Mouse (Mus musculus) heart, embryonic 14.5 days (tissue): Measurements from ENCODE around the gene Olfm2. TPM values are rescaled to one million over a fixed set of nuclear protein-coding genes. Genes with fewer than 3 reads are reported as not detected.

Source experiments
- ATAC-seq: fragments of 200-750 bp; cut with Nextera tagmentation; 2 replicates; pipeline ENCODE4 v1.8.0; 2017; ENCODE audit warnings: low read depth, moderate TSS enrichment; ENCODE audit not compliant: insufficient number of reproducible peaks, insufficient read depth, low FRiP score
- H3K27ac ChIP-seq, 2 experiments: fragments of 200-500 bp in 1 of 2; fragments of 300-500 bp in 1 of 2; sonication (generic) in 1 of 2; replicated peaks in 1 of 2; 2 replicates each; pipeline ENCODE4 v1.5.1; 2012 to 2014; ENCODE audit warnings: low read depth in 2 of 2, low read length in 2 of 2, control low read depth in 1 of 2, mild to moderate bottlenecking in 1 of 2, mixed read lengths in 1 of 2; ENCODE audit not compliant: control insufficient read depth in 1 of 2, insufficient read depth in 1 of 2
- H3K27me3 ChIP-seq: fragments of 300-500 bp; sonication (generic); 2 replicates; pipeline ENCODE4 v1.6.1; 2014; ENCODE audit warnings: mild to moderate bottlenecking, low read length, control low read depth; ENCODE audit not compliant: control insufficient read depth, insufficient read depth
- H3K36me3 ChIP-seq: fragments of 300-500 bp; sonication (generic); 2 replicates; pipeline ENCODE4 v1.6.1; 2014; ENCODE audit warnings: mild to moderate bottlenecking, control low read depth, low read length, mixed read lengths; ENCODE audit not compliant: control insufficient read depth, insufficient read depth
- H3K4me1 ChIP-seq, 2 experiments: fragments of 200-500 bp in 1 of 2; fragments of 300-500 bp in 1 of 2; sonication (generic) in 1 of 2; 2 replicates each; pipeline ENCODE4 v1.6.1; 2012 to 2014; ENCODE audit warnings: low read length in 2 of 2, control low read depth in 1 of 2, mixed read lengths in 1 of 2; ENCODE audit not compliant: control insufficient read depth in 2 of 2, insufficient read depth in 2 of 2
- H3K4me2 ChIP-seq: fragments of 300-500 bp; sonication (generic); 2 replicates; pipeline ENCODE4 v1.6.1; 2014; ENCODE audit warnings: mild to moderate bottlenecking, low read length
- H3K4me3 ChIP-seq, 2 experiments: fragments of 200-500 bp in 1 of 2; fragments of 300-500 bp in 1 of 2; sonication (generic) in 1 of 2; 2 replicates each; pipeline ENCODE4 v1.5.1; 2012 to 2014; ENCODE audit warnings: low read length in 2 of 2, mild to moderate bottlenecking in 2 of 2, control low read depth in 1 of 2, low read depth in 1 of 2, moderate library complexity in 1 of 2; ENCODE audit not compliant: control insufficient read depth in 1 of 2, insufficient read depth in 1 of 2
- H3K9ac ChIP-seq: fragments of 300-500 bp; sonication (generic); 2 replicates; pipeline ENCODE4 v1.6.1; 2014; ENCODE audit warnings: mild to moderate bottlenecking, low read length
- H3K9me3 ChIP-seq: fragments of 300-500 bp; sonication (generic); 2 replicates; pipeline ENCODE4 v1.6.1; 2016; ENCODE audit warnings: low read length, control low read depth; ENCODE audit not compliant: control insufficient read depth
- WGBS: fragments of 180-500 bp; shearing (Covaris S2); extraction: QIAGEN DNeasy Blood & Tissue Kit; methylation state at CpG from one replicate; pipeline ENCODE4 v1.1.7; 2014; 5-methylcytosine and 5-hydroxymethylcytosine counted together
- polyA plus RNA-seq: library from polyadenylated mRNA; unstranded; fragments of >200 nt; fragmentation: Nextera tagmentation; extraction: Ambion mirVana; gene quantifications from 2 replicates; pipeline ENCODE4 v1.2.1, GENCODE M21; 2014

The Olfm2 gene
- 0.42 and 1.3 TPM in 2 replicates for polyA plus RNA-seq

DNA sequence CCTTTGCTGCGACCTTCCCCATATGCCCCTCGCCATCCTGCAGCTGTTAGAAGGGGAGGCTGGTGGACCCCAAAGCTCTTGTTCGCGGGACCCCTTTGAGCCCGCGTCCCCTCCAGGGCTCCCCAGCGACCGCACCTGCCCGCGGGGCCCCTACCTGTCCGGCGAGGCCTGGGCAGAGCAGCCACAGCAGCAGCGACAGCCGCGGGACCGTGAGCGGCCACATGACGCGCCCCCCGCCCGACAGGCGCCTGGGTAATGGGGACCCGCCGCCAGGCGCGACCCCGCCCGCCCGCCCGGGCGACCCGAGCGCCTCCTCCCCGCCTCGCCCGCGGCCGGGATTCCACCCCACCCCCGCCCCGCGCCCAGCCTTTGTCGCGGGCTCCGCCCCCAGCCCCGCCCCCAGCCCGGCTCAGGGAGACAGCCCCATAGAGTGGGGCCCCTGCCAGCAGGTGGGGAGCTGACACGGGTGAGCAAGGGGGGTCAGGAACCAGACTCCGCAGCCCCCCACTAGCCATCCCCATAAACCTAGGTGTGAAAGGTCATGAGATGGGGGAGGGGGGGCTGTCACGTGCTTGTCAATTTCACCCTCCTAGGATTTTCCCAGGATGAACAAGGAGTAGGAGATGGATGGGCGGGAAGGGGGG, at the start of gene Olfm2:
Gene Olfm2, minus strand, starts transcription at position 333 of the 644 bp plus-strand sequence.
- Histone ChIP-seq H3K36me3 (no peaks in the 10 kb centered on the region), H3K4me1 (peaks cover 0 to 6% of the 10 kb centered on the region in 2 experiments; a peak in 3 of 4 replicates), H3K27ac (no peak within 1 kb of the TSS), H3K9me3 (peaks cover 4% of the 10 kb centered on the region; the same call in 1 of the 2 replicates), H3K27me3 (peaks cover 70% of the 10 kb centered on the region), H3K4me2 (peak within 1 kb of the TSS; percentile 71), H3K9ac (peak within 1 kb of the TSS; percentile 31; the same call in 1 of the 2 replicates), H3K4me3 (peak within 1 kb of the TSS; percentile 27 to 38; a peak in 3 of 4 replicates)
- 2% methylated on average over 38 of the region's 50 CpGs for WGBS
- ATAC-seq = 0 out of 2 replicates have a peak, but pooled peaks have one; percentile 26

DNA sequence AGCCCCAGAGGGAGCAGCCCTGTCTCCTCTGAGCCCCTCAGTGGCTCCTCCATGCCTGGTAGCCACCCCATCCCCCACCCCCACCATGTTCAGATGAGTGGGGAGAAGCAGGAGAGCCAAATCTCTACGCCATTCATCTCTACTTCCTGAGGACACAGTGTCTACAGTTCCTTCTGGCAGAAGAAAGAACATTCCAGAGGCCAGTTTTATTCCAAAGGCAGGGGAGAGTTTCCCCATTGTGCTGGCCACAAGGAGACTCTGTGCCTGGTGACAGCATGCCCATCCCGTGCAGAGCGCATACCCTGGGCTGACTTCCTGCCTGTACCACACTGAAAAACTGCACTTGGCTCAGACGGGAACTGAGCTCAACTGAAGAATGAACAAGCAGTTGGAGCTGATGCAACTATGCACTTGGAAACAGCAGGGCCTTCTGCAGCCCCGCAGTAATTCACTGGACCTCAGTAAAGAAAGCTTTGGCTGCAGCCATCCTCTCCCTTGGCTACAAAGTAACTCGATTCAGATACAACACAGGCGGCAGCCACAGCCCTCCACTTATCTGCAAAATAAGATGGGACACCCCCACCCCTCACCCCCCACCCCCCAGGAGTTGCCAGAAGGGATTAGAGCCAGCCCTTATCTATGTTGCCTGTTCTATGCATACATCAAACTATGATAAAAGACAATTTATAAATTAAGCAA, 48.1 kb upstream of the Olfm2 start:
- no peak overlapping the region for H3K4me2 ChIP-seq
- H3K9ac ChIP-seq = no peak overlapping the region
- no peaks in the 10 kb centered on the region for H3K9me3 ChIP-seq
- peak overlapping the region; percentile 1 to 41; a peak in 2 of 4 replicates for H3K27ac ChIP-seq
- peak; percentile 71; the same call in 1 of the 2 replicates for ATAC-seq
- H3K4me3 ChIP-seq = no peak overlapping the region
- H3K27me3 ChIP-seq = no peaks in the 10 kb centered on the region; the same call in 1 of the 2 replicates
- no peaks in the 10 kb centered on the region for H3K36me3 ChIP-seq
- peaks cover 0 to 2% of the 10 kb centered on the region in 2 experiments; a peak in 1 of 4 replicates for H3K4me1 ChIP-seq
- WGBS = 17% methylated on average over 7 of the region's 7 CpGs

DNA sequence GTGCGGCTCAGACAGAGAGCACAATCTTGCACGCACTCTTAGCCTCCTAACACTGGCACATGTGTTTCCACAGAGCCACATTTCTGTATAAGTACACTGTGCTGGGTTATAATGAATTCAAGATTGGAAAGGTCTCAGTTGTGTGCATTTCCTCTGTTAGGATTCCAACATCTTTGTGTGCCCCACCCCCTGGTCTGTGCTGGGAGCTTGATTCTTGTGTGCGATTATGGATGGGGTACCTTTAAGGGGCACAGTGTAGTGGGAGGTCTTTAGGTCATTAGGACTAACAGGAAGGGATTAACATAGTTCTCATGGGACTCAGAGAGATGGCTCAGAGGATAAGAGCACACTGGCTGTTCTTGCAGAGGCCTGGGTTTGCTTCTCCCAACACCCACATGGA, 44.2 kb upstream of the Olfm2 start:
- H3K36me3 ChIP-seq = no peaks in the 10 kb centered on the region
- H3K4me1 ChIP-seq = peaks cover 0 to 2% of the 10 kb centered on the region in 2 experiments; a peak in 1 of 4 replicates
- H3K4me3 ChIP-seq = no peak overlapping the region
- 0 out of 2 replicates have a peak, but pooled peaks cover 4% of the 10 kb centered on the region for H3K9me3 ChIP-seq
- H3K27me3 ChIP-seq = no peaks in the 10 kb centered on the region
- H3K27ac ChIP-seq = no peak overlapping the region
- no peak overlapping the region for H3K9ac ChIP-seq
- ATAC-seq = no peak
- WGBS = 70% methylated on average over 3 of the region's 3 CpGs
- H3K4me2 ChIP-seq = no peak overlapping the region

DNA sequence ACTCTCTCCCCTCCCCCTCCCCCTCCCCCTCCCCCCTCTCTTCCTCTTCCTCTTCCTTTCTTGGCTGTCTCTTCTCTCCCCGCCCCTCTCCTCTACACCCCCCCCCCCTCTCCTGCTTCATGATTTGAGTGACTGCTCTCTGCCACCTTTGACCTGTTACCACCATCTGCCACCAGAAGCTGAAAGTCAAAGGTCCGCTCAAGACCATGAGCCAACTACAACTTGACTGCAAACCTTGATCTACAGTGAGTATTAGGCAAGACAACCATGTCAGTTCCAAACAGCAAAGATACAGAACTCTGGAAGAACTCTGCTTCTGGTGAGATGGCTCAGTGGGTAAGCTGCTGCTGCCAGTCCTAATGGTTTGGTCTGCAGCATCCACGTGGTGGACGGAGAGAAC, 43.5 kb upstream of the Olfm2 start:
- H3K4me1 ChIP-seq = peaks cover 0 to 2% of the 10 kb centered on the region in 2 experiments; a peak in 1 of 4 replicates
- no peaks in the 10 kb centered on the region for H3K36me3 ChIP-seq
- no peak for ATAC-seq
- H3K9me3 ChIP-seq = 0 out of 2 replicates have a peak, but pooled peaks cover 4% of the 10 kb centered on the region
- 77% methylated on average over 3 of the region's 4 CpGs for WGBS
- H3K27me3 ChIP-seq = no peaks in the 10 kb centered on the region
- H3K27ac ChIP-seq = no peak overlapping the region
- H3K9ac ChIP-seq = no peak overlapping the region
- no peak overlapping the region for H3K4me2 ChIP-seq
- no peak overlapping the region for H3K4me3 ChIP-seq

DNA sequence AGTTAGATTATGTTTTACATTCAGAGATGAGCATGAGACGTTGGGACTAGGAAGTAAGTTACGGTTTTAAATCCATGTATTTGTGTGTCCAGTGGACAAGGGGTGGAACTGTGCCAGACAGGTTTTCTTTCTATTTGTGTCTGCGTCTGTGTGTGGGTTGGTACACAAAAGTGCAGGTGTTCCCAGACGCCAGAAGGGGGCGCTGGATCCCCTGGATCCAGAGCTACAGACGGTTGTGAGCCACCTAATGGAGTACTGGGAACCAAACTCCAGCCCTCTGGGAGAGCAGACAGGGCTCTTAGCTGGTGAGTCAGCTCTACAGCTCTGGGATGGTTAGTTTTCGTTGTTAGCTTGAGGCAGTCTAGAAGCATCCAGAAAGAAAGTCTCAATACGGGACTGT, 41.8 kb upstream of the Olfm2 start:
- Histone ChIP-seq H3K9me3 (0 out of 2 replicates have a peak, but pooled peaks cover 4% of the 10 kb centered on the region), H3K27ac (no peak overlapping the region), H3K4me3 (no peak overlapping the region), H3K4me2 (no peak overlapping the region), H3K27me3 (no peaks in the 10 kb centered on the region), H3K36me3 (no peaks in the 10 kb centered on the region), H3K4me1 (no peaks in the 10 kb centered on the region), H3K9ac (no peak overlapping the region)
- ATAC-seq = no peak
- WGBS = 75% methylated on average over 8 of the region's 8 CpGs

DNA sequence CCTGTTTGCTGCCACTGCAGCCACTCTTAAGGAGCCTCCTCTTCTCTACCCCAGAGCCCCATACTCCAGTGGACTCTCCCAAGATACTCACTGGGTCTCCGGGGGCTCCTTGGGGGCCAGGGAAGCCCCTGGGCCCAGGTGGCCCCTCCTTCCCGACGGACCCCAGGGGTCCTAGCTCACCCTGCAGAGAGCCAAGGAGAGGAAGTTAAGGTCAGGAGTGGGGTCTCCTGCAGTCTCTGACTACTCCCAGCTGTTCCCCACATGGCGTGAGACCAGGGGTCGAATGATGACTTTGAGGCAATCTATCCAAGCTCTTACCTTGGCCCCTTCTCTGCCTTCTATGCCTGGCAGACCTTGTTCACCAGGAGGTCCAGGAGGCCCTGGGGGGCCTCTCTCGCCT, 38.9 kb upstream of the Olfm2 start:
- H3K36me3 ChIP-seq = no peaks in the 10 kb centered on the region
- no peak overlapping the region for H3K4me3 ChIP-seq
- no peaks in the 10 kb centered on the region for H3K27me3 ChIP-seq
- no peak overlapping the region for H3K27ac ChIP-seq
- no peaks in the 10 kb centered on the region for H3K4me1 ChIP-seq
- no peak overlapping the region for H3K9ac ChIP-seq
- H3K4me2 ChIP-seq = no peak overlapping the region
- peak; percentile 35; the same call in 1 of the 2 replicates for ATAC-seq
- WGBS = 58% methylated on average over 6 of the region's 6 CpGs
- peaks cover 10% of the 10 kb centered on the region for H3K9me3 ChIP-seq

DNA sequence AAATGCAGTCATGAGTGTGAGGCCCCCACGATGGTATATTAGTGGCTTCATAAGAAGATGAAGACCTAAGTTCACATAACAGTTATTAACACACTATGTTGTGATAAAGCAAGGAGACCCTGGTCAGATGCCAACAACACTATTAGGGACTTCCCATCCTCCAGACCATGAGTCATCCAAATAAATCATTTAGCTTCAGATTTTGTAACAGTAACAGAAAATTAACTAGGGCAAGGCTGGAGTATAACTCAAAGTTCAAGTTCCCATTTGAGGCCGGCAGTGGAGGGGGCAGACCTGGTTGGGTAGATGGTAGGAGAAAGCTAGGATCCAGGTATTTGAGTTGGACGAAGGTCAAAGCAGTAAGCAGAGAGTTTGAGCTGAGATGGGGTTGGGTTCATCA, 35.1 kb upstream of the Olfm2 start:
- 70% methylated on average over 3 of the region's 3 CpGs for WGBS
- no peak overlapping the region for H3K9ac ChIP-seq
- H3K4me2 ChIP-seq = no peak overlapping the region
- ATAC-seq = no peak
- H3K4me3 ChIP-seq = no peak overlapping the region
- H3K27me3 ChIP-seq = no peaks in the 10 kb centered on the region
- H3K4me1 ChIP-seq = no peaks in the 10 kb centered on the region
- H3K27ac ChIP-seq = no peak overlapping the region
- no peaks in the 10 kb centered on the region for H3K36me3 ChIP-seq
- peaks cover 7% of the 10 kb centered on the region for H3K9me3 ChIP-seq
